Mouse (Mus musculus) stomach, embryonic 15.5 days (tissue): Measurements from ENCODE around the gene Srcap. TPM values are rescaled to one million over a fixed set of nuclear protein-coding genes. Genes with fewer than 3 reads are reported as not detected.

ENCODE experiments used
- ATAC-seq: fragments of 200-750 bp; cut with Nextera tagmentation; 2 replicates; pipeline ENCODE4 v1.8.0; 2017; ENCODE audit warnings: low read depth, moderate number of reproducible peaks, moderate TSS enrichment; ENCODE audit not compliant: insufficient read depth, low FRiP score
- H3K27ac ChIP-seq: fragments of 300-500 bp; sonication (generic); 2 replicates; pipeline ENCODE4 v1.5.1; 2015; ENCODE audit warnings: mild to moderate bottlenecking, inconsistent platforms
- H3K27me3 ChIP-seq: fragments of 300-500 bp; sonication (generic); replicated peaks from 2 replicates; pipeline ENCODE4 v1.6.1; 2015; ENCODE audit warnings: inconsistent platforms
- H3K36me3 ChIP-seq: fragments of 300-500 bp; sonication (generic); 2 replicates; pipeline ENCODE4 v1.6.1; 2015; ENCODE audit warnings: inconsistent platforms
- H3K4me1 ChIP-seq: fragments of 300-500 bp; sonication (generic); 2 replicates; pipeline ENCODE4 v1.6.1; 2015; ENCODE audit warnings: inconsistent platforms
- H3K4me2 ChIP-seq: fragments of 300-500 bp; sonication (generic); 2 replicates; pipeline ENCODE4 v1.6.1; 2015; ENCODE audit warnings: mild to moderate bottlenecking, inconsistent platforms
- H3K4me3 ChIP-seq: fragments of 300-500 bp; sonication (generic); replicated peaks from 2 replicates; pipeline ENCODE4 v1.5.1; 2015; ENCODE audit warnings: inconsistent platforms
- H3K9ac ChIP-seq: fragments of 300-500 bp; sonication (generic); 2 replicates; pipeline ENCODE4 v1.6.1; 2015; ENCODE audit warnings: inconsistent platforms
- H3K9me3 ChIP-seq: fragments of 300-500 bp; sonication (generic); 2 replicates; pipeline ENCODE4 v1.6.1; 2016; ENCODE audit warnings: inconsistent platforms
- WGBS: fragments of 180-500 bp; shearing (Covaris S2); methylation state at CpG from one replicate; pipeline ENCODE4 v1.1.7; 2015; 5-methylcytosine and 5-hydroxymethylcytosine counted together
- polyA plus RNA-seq: library from polyadenylated mRNA; unstranded; fragments of >200 nt; fragmentation: Nextera tagmentation; extraction: Ambion mirVana; gene quantifications from 2 replicates; pipeline ENCODE4 v1.2.1, GENCODE M21; 2015

Gene Srcap
- polyA plus RNA-seq, 1 experiment from 2014 or later: 49.7 TPM

DNA sequence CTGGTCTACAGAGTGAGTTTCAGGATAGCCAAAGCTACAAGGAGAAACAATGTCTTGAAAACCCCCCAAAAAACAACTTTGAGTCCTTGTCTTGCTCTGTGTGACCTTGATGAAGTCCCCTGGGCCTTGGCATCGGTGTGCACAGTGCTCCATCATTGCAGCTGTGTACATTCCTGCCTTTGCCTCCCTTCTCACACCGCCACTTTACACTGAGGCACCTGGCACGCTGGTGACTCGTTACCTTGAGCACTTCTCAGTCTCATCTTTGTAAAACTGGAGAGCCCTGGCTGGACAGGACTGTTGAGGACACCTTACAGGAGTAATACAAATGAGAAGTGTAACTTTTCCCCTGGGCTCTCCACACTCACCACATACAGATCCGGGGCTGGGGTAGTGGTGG, 75.4 kb downstream of the Srcap start:
- Histone ChIP-seq H3K4me3 (no peak overlapping the region; the same call in 1 of the 2 replicates), H3K4me2 (peak overlapping the region; percentile 88), H3K27me3 (no peaks in the 10 kb centered on the region), H3K27ac (no peak overlapping the region), H3K9ac (no peak overlapping the region), H3K36me3 (peaks cover 41% of the 10 kb centered on the region), H3K9me3 (no peaks in the 10 kb centered on the region), H3K4me1 (peaks cover 10% of the 10 kb centered on the region)
- 59% methylated on average over 5 of the region's 5 CpGs for WGBS
- ATAC-seq: no peak

DNA sequence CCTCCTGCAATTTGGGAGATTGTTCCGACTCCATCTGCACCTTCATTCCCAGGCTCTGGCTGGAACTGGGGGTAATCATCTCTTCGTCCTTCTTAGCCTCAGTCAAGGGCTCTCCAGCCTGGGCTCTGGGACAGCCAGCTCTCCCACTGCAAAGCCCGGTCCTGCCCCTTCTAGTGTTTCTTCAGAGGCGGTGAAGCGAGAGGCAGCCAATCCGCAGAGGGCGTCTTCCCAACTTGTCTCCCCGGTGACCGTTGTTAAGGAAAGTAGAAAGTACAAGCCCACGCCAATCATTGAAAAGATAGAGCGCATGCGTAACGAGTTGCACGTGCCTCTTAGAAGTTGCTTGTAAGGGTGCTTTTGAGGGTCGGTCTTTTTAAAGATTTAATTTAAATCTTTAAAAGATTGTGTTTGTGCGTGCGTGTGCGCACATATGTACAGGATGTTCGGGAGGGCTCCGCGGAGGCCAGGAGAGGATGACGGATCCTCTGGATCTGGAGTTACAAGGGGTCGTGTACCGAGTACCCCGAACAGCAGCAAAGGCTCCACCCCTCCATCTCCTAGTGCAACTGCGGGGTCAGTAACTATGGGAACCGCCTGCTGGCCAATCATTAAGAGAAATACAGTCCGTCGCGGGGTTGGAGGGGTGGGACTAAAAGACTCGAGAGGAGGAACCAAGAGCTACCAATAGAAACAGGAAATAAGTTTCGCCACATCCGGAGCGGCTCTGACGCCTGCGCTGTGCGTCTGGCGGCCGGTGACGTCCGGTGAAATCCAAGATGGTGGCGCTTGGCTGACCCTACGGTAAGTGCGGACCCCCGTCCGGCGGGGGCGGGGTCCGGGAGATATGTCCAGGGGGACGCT, 76.5 kb downstream of the Srcap start, which contains the start of the genes Ccdc189 and Rnf40:
Gene Ccdc189, minus strand, starts transcription at position 585 of the 861 bp plus-strand sequence.
Gene Rnf40, plus strand, starts transcription at position 757 of the 861 bp plus-strand sequence.
- under 1% methylated on average over 50 of the region's 50 CpGs for WGBS
- Histone ChIP-seq H3K27ac (peak within 1 kb of the TSS; percentile 65), H3K9me3 (no peaks in the 10 kb centered on the region), H3K4me2 (peak within 1 kb of the TSS; percentile 88), H3K4me1 (peaks cover 10% of the 10 kb centered on the region), H3K36me3 (peaks cover 41% of the 10 kb centered on the region), H3K9ac (peak within 1 kb of the TSS; percentile 86), H3K27me3 (no peaks in the 10 kb centered on the region), H3K4me3 (peak within 1 kb of the TSS; percentile 77)
- ATAC-seq: peak; percentile 96

- Histone ChIP-seq H3K4me2 (peak overlapping the region; percentile 70), H3K4me3 (peak overlapping the region; percentile 77), H3K9me3 (no peaks in the 10 kb centered on the region), H3K4me1 (peaks cover 10% of the 10 kb centered on the region), H3K36me3 (peaks cover 41% of the 10 kb centered on the region), H3K27ac (peak overlapping the region; percentile 50; the same call in 1 of the 2 replicates), H3K9ac (peak overlapping the region; percentile 86), H3K27me3 (no peaks in the 10 kb centered on the region)
- 4% methylated on average over 29 of the region's 29 CpGs for WGBS
- no peak; the same call in 1 of the 2 replicates for ATAC-seq
These were observed 77.1 kb downstream of the Srcap start for GRCm38 (mm10) chr7:127588901-127589300.

DNA sequence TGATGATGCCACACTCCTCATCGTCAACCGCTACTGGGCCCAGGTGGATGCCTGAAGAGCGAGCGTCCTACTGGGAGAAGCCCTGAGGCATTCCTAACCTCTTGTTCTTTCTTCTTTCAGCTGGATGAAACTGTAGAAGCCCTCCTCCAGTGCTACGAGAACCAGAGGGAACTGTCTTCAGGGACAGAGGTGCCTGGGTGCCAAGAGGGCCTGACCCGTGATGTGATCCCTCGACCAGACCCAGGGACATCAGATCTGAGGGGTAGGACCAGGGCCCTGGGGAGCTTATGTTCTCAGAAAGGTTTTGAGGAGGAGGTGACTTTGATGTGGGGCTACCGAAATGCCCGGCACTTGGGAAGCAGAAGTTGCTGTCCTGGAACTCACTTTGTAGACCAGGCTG, 77.9 kb downstream of the Srcap start:
- Histone ChIP-seq H3K27me3 (no peaks in the 10 kb centered on the region), H3K4me3 (peak overlapping the region; percentile 77), H3K9me3 (no peaks in the 10 kb centered on the region), H3K4me2 (peak overlapping the region; percentile 70), H3K4me1 (peaks cover 10% of the 10 kb centered on the region), H3K27ac (no peak overlapping the region), H3K36me3 (peaks cover 47% of the 10 kb centered on the region), H3K9ac (no peak overlapping the region)
- WGBS: 91% methylated on average over 9 of the region's 9 CpGs
- no peak for ATAC-seq

GRCm38 (mm10) chr7:127591108-127591507, 79.3 kb downstream of the Srcap start:
- Histone ChIP-seq H3K4me1 (peaks cover 10% of the 10 kb centered on the region), H3K9ac (no peak overlapping the region), H3K27ac (no peak overlapping the region), H3K9me3 (no peaks in the 10 kb centered on the region), H3K4me3 (no peak overlapping the region), H3K27me3 (no peaks in the 10 kb centered on the region), H3K4me2 (no peak overlapping the region), H3K36me3 (peaks cover 62% of the 10 kb centered on the region)
- ATAC-seq: no peak
- WGBS: 90% methylated on average over 10 of the region's 10 CpGs

DNA sequence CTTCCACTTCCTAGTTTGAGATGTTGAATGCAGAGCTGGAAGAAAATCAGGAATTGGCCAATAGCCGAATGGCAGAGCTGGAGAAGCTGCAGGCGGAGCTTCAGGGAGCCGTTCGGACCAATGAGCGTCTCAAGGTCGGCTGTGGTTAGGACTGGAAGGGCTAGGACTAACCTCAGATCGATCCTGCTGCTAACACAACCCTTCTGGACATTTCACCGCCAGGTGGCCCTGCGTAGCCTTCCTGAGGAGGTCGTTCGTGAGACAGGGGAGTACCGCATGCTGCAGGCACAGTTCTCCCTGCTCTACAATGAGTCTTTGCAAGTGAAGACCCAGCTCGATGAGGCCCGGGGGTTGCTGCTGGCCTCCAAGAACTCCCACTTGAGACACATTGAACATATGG, 80.8 kb downstream of the Srcap start:
- Histone ChIP-seq H3K27me3 (no peaks in the 10 kb centered on the region), H3K27ac (no peak overlapping the region), H3K4me3 (no peak overlapping the region), H3K4me1 (peaks cover 6% of the 10 kb centered on the region), H3K36me3 (peaks cover 77% of the 10 kb centered on the region), H3K9me3 (no peaks in the 10 kb centered on the region), H3K9ac (no peak overlapping the region), H3K4me2 (no peak overlapping the region)
- no peak for ATAC-seq
- 83% methylated on average over 14 of the region's 14 CpGs for WGBS

GRCm38 (mm10) chr7:127596747-127597146, 85.0 kb downstream of the Srcap start:
- H3K4me3 ChIP-seq: no peak overlapping the region
- no peak overlapping the region for H3K4me2 ChIP-seq
- H3K9me3 ChIP-seq: no peaks in the 10 kb centered on the region
- H3K27me3 ChIP-seq: no peaks in the 10 kb centered on the region
- no peak for ATAC-seq
- no peak overlapping the region for H3K27ac ChIP-seq
- H3K36me3 ChIP-seq: peaks cover 81% of the 10 kb centered on the region
- no peak overlapping the region for H3K9ac ChIP-seq
- H3K4me1 ChIP-seq: no peaks in the 10 kb centered on the region
- 94% methylated on average over 17 of the region's 17 CpGs for WGBS

DNA sequence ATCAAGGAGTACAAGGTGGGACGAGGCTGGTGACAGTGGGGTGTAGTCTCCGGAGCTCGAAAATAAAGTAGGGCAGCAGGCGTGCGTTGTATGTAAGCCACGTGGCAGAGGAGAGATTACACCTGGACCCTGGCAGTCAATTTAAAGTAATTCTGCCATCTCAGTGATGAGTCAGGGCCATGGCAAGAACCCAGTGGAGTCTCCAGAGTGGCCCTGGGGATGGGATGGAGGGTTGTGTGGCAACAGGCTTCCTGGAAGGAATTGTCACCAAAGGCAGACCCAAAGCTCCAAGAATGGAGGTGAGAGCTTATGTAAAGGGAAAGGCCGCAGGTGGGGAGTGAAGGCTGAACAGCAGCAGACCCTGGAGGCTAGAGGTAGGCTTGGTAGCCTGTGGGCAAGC, 88.8 kb downstream of the Srcap start:
- Histone ChIP-seq H3K27me3 (no peaks in the 10 kb centered on the region), H3K4me2 (no peak overlapping the region), H3K9me3 (no peaks in the 10 kb centered on the region), H3K27ac (no peak overlapping the region), H3K4me3 (no peak overlapping the region), H3K9ac (no peak overlapping the region), H3K4me1 (no peaks in the 10 kb centered on the region), H3K36me3 (peaks cover 64% of the 10 kb centered on the region)
- WGBS: 94% methylated on average over 7 of the region's 7 CpGs
- no peak for ATAC-seq

- Histone ChIP-seq H3K27me3 (no peaks in the 10 kb centered on the region), H3K36me3 (peaks cover 58% of the 10 kb centered on the region), H3K27ac (no peak overlapping the region), H3K4me1 (no peaks in the 10 kb centered on the region), H3K4me3 (no peak overlapping the region), H3K4me2 (no peak overlapping the region), H3K9ac (no peak overlapping the region), H3K9me3 (no peaks in the 10 kb centered on the region)
- ATAC-seq: no peak
- 90% methylated on average over 4 of the region's 4 CpGs for WGBS
These were observed 90.0 kb downstream of the Srcap start for GRCm38 (mm10) chr7:127601735-127602134.

- 82% methylated on average over 2 of the region's 2 CpGs for WGBS
- H3K4me1 ChIP-seq: no peaks in the 10 kb centered on the region
- H3K4me2 ChIP-seq: no peak overlapping the region
- H3K27ac ChIP-seq: no peak overlapping the region
- H3K36me3 ChIP-seq: peaks cover 51% of the 10 kb centered on the region
- H3K9ac ChIP-seq: no peak overlapping the region
- no peaks in the 10 kb centered on the region for H3K27me3 ChIP-seq
- H3K4me3 ChIP-seq: no peak overlapping the region
- no peak for ATAC-seq
- H3K9me3 ChIP-seq: no peaks in the 10 kb centered on the region
These were observed 91.1 kb downstream of the Srcap start for GRCm38 (mm10) chr7:127602903-127603302.

DNA sequence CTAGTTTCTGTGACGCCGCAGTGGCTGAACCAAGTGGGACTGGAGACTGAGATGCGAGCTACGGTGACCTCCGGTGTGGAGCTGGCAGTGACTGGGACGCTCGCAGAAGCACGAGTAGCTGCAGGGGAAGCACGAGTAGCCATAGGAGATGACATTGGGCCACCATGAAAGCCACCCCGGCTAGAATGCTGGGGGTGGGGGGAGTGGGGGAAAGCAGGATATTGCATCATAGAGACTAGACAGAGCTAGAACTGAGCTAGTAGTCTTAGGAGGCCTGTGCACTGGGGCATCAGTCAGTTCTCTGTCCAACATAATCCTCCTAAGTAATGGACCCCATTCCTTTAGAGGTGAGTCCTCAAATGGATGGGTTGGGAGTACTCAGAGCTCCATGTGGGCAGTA, 92.5 kb downstream of the Srcap start:
- no peak for ATAC-seq
- Histone ChIP-seq H3K4me3 (no peak overlapping the region), H3K9ac (no peak overlapping the region), H3K27me3 (no peaks in the 10 kb centered on the region), H3K9me3 (no peaks in the 10 kb centered on the region), H3K36me3 (peaks cover 58% of the 10 kb centered on the region), H3K4me2 (no peak overlapping the region), H3K27ac (no peak overlapping the region), H3K4me1 (no peaks in the 10 kb centered on the region)
- WGBS: 87% methylated on average over 10 of the region's 10 CpGs

DNA sequence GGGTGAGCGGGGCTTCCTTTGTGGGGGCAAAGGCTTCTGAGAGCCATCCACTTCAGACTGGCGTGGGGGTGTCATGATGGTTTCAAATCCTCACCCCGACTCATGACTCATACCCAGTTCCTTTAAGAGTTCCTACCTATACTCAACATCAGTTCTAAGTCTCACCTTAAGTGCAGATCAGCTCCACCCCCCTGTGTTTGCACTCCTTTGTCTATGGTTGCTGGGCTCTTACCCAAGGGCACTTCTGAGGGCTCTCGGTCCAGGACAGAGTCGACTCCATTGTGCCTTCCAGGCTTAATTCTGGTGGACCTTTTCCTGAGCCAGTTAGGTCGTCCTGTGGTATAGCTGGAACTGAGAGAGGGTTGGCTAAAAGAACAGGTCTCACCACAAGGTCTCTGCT, 95.4 kb downstream of the Srcap start:
- H3K36me3 ChIP-seq: peaks cover 61% of the 10 kb centered on the region
- 74% methylated on average over 6 of the region's 6 CpGs for WGBS

More for the DNA sequence above, 95.4 kb downstream of the Srcap start:
- H3K9ac ChIP-seq: no peak overlapping the region
- no peak for ATAC-seq
- H3K4me1 ChIP-seq: no peaks in the 10 kb centered on the region
- no peak overlapping the region for H3K27ac ChIP-seq
- H3K4me3 ChIP-seq: no peak overlapping the region
- H3K4me2 ChIP-seq: no peak overlapping the region
- no peaks in the 10 kb centered on the region for H3K9me3 ChIP-seq
- no peaks in the 10 kb centered on the region for H3K27me3 ChIP-seq
